Mouse (Mus musculus) limb, embryonic 13.5 days (tissue): ENCODE measurements around the gene Gm21209. TPM values are rescaled to one million over a fixed set of nuclear protein-coding genes. Genes with fewer than 3 reads are reported as not detected.
"Not testable (repeated sequence)": the region's sequence is repeated elsewhere in the genome, so short reads cannot be mapped to it uniquely, and the experiment has no call there.

ENCODE experiments used
- ATAC-seq: fragments of 200-750 bp; cut with Nextera tagmentation; 2 replicates; pipeline ENCODE4 v1.8.0; 2017; ENCODE audit warnings: low read depth, moderate number of reproducible peaks, moderate TSS enrichment; ENCODE audit not compliant: low FRiP score
- H3K27ac ChIP-seq: fragments of 300-500 bp; sonication (generic); 2 replicates; pipeline ENCODE4 v1.5.1; 2015; ENCODE audit warnings: inconsistent platforms, mild to moderate bottlenecking, moderate library complexity
- H3K27me3 ChIP-seq: fragments of 300-500 bp; sonication (generic); 2 replicates; pipeline ENCODE4 v1.6.1; 2015; ENCODE audit warnings: mild to moderate bottlenecking, inconsistent platforms
- H3K36me3 ChIP-seq: fragments of 300-500 bp; sonication (generic); 2 replicates; pipeline ENCODE4 v1.6.1; 2015; ENCODE audit warnings: inconsistent platforms, mild to moderate bottlenecking, moderate library complexity
- H3K4me1 ChIP-seq: fragments of 300-500 bp; sonication (generic); 2 replicates; pipeline ENCODE4 v1.6.1; 2015; ENCODE audit warnings: inconsistent platforms
- H3K4me2 ChIP-seq: fragments of 300-500 bp; sonication (generic); replicated peaks from 2 replicates; pipeline ENCODE4 v1.6.1; 2015; ENCODE audit warnings: inconsistent platforms, mild to moderate bottlenecking, moderate library complexity
- H3K4me3 ChIP-seq: fragments of 300-500 bp; sonication (generic); 2 replicates; pipeline ENCODE4 v1.5.1; 2015; ENCODE audit warnings: moderate library complexity, mild to moderate bottlenecking, inconsistent platforms
- H3K9ac ChIP-seq: fragments of 300-500 bp; sonication (generic); 2 replicates; pipeline ENCODE4 v1.6.1; 2015; ENCODE audit warnings: mild to moderate bottlenecking, inconsistent platforms
- H3K9me3 ChIP-seq: fragments of 300-500 bp; sonication (generic); 2 replicates; pipeline ENCODE4 v1.6.1; 2016; ENCODE audit warnings: inconsistent platforms
- WGBS: fragments of 180-500 bp; shearing (Covaris S2); methylation state at CpG from one replicate; pipeline ENCODE4 v1.1.7; 2015; 5-methylcytosine and 5-hydroxymethylcytosine counted together
- polyA plus RNA-seq: library from polyadenylated mRNA; unstranded; fragments of >200 nt; fragmentation: Nextera tagmentation; extraction: Ambion mirVana; gene quantifications from 2 replicates; pipeline ENCODE4 v1.2.1, GENCODE M21; 2015

Gene Gm21209
- not detected in 2 replicates for polyA plus RNA-seq

DNA sequence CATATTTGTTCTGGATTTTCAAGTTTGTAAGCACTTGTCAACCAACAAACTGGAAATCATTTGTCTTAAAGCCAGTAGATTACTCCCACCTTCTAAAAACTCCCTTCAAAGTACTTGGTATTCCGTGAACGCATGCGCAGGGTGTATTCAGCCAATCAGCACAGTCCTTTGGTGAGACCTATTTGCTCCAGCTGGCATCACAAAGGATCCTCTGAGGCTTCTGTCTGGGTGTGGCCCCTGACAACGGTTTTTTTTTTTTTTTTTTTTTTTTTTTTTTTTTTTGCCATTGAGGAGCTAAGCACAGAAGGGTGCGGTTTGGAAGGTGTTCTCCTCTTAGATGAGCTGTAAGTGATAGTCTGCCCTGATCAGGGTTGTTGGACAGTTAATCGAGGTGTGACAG is at the start of gene Gm21209:
Gm21209 (plus strand) TSS at position 301 of the 400 bp plus-strand sequence.
- H3K36me3 ChIP-seq, H3K27ac ChIP-seq, H3K9me3 ChIP-seq, H3K4me1 ChIP-seq, H3K27me3 ChIP-seq, ATAC-seq, H3K4me2 ChIP-seq, H3K9ac ChIP-seq, H3K4me3 ChIP-seq: not testable (repeated sequence)
- no CpG with 5 or more reads among the region's 6 CpGs for WGBS
